Mouse (Mus musculus): Measurements from ENCODE around the gene Adamts2.

DNA sequence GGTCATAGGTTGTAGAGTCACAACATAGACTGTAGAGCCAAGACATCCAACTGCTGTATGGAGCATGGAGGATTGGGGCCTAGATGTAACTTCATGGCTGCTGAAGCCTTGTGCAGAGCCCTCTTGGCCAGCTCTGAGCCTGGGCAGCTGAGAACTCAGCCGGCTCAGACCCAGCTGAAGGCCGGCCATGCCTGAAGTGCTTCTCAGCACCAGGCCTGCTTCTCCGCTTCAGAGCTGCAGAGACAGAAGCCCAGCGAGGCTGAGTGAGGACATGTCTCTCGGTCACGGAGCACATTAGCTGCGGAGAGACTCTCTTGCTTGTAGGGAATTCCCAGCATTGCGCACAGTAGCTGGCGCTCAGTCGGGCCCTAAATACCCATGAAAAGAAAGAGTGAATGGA lies 76.8 kb downstream of the Adamts2 start:
- TF ChIP-seq CTCF (IDR thresholded peaks at IDR 0.05) (no peak), EP300 (IDR thresholded peaks at IDR 0.05) (no peak)

All from lung, postnatal 0 days (tissue).